Mouse (Mus musculus): ENCODE data around the gene Rplp0.

The Rplp0 gene

GRCm38 (mm10) chr5:115580229-115581001 is 21.1 kb downstream of the Rplp0 start:
- no peak for DNase-seq (ENCODE audit: low spot score)

GRCm38 (mm10) chr5:115581662-115582061 is 22.4 kb downstream of the Rplp0 start:
- DNase-seq (ENCODE audit: low spot score): no peak

DNA sequence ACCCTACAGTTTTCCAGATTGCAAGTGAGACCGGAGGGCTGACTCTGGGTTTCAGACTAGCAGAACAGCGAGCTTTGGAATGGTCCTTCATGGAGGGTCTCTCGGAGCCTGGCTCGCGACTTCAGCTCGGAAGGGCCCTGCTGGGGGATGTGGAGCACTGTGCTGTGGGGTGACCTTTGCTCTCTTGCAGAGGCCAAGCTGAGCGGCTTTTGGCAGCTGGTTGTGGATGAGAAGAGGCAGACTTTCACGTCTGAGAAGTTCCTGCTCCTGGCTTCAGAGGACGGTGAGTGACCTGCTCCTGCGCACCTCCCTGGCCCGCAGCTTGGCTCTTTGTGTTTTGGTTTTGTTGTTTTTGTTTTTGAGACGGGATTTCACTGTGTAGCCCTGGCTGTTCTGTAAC is 26.3 kb downstream of the Rplp0 start:
- DNase-seq (ENCODE audit: low spot score): no peak

GRCm38 (mm10) chr5:115586166-115586565 is 26.9 kb downstream of the Rplp0 start:
- DNase-seq (ENCODE audit: low spot score): no peak

- no peak for DNase-seq (ENCODE audit: low spot score)
Measured at GRCm38 (mm10) chr5:115586780-115587179, 27.5 kb downstream of the Rplp0 start.

DNA sequence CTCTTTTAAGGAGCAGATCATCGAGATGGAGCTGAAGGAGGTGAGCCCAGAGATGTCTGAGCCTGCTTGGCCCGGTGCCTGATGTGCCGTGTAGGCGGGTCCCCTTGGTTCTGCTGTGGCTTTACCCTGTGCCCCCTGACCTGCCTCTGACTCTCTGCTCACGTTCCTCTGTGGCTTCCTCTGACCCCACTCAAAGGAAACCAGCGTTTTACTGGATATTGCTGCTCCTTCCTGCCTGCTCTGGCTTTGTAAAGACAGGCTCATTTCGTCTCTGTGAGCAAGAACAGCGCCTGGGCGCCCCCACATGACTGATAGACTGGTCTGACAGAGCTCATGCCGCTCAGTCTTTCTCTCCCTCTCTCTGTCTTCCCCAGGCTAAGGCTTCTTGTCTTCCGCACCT is 31.8 kb downstream of the Rplp0 start:
- no peak for DNase-seq (ENCODE audit: low spot score)

DNA sequence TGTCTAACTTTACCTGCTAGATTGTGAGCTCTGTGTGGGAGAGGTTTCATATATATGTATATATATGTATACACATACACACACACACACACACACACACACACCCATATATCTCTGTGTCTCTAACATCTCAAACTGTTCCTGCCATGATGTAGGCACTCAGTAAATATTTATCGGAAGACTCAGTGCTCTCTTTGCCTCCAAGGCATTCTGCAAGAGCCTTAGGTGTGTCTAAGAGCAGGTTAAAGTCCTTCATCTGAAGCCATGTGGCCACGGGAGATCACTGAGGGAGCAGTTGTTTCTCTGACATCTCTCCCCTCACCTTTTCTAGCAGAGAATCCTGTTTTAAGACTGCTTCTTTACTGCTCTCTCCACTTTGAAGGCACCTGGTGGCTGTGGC is 32.2 kb downstream of the Rplp0 start:
- no peak for DNase-seq (ENCODE audit: low spot score)

DNA sequence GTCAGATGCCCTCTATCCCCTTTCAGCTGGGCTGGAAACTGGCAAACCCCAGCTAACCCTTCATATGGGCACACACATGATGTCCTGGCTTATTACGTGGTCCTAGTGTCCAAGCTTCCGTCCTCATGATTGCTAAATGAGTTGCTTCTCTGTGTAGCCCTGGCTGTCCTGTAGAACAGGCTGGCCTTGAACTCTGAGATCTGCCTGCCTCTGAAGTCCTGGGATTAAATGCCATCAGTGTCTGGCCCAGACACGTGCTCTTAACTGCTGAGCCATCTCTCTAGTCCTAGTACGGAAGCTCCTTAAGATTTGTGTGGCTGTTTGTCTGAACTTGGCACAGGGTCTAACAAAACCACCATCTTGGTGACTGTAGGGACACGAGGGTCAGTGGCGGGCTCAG is 44.3 kb downstream of the Rplp0 start:
- DNase-seq (ENCODE audit: low spot score): no peak

DNA sequence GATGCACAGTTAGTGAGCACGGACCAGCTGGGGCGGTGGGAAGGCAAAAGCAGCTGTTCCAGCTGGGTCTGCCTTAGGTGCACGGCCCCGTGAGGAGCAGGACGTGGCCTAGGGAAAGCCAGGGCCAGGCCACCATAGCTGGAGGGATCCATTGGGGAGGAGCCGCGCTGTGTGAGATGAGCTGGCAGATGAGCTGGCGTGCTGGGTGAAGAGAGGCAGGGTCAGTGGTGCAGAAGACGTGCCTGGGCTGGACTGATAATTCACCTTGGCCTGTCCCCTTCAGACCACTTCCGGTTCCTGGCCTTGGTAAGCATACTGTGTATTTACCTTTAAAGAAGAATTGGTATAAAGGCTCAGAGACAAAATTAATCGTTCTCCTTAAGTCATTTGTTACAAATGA is 52.3 kb downstream of the Rplp0 start:
- DNase-seq (ENCODE audit: low spot score): no peak
